Mouse (Mus musculus): ENCODE measurements around the gene Rab35. TPM values are rescaled to one million over a fixed set of nuclear protein-coding genes. Genes with fewer than 3 reads are reported as not detected.

Gene Rab35
- 10 to 100 TPM; 86.0 to 96.7 TPM for total RNA-seq (2021)

DNA sequence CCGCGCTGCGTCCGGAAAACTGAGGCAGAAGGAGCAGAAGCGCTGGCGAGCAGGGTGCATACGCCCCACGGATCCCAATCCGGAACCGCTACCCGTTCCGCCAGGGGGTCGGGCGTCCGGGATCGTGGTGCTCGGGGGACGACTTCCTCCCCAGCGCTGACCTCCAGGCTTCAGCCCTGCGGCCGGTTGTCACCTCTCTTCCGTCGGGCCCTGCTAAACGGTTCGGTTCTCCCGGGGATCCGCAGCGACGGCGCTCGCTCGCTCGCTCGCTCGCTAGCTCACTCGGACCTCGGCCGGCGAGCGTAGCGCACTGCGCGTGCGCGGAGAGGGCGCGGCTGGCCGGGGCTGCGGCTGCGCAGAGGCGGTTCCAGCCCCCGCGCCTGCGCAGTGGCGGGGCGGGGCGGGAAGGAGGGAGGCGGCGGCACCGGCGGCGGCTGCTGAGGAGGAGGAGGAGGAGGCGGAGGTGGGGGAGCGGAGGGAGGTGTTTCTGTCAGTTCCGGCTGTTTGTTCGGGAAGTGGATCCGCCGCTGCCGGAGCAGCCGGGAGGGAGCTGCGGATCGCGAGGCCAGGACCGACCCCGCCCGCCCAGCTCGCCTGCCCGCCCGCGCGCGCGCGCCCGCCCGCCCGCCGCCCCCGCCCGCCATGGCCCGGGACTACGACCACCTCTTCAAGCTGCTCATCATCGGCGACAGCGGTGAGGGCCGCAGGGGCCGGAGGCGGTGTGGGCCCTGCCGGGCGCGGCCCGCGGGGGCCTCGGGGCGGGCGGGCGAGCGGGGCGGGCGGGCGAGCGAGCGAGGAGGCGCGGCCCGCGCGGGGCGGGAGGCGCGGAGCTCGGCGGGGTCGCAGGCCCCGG lies at the start of gene Rab35:
Rab35 (plus strand) TSS at position 404 of the 853 bp plus-strand sequence.
- intact Hi-C loops (cut with DNase I): loop anchor here (5.0 kb wide), 1 partner anchor 59 kb away; no protein-coding TSS in a partner anchor

DNA sequence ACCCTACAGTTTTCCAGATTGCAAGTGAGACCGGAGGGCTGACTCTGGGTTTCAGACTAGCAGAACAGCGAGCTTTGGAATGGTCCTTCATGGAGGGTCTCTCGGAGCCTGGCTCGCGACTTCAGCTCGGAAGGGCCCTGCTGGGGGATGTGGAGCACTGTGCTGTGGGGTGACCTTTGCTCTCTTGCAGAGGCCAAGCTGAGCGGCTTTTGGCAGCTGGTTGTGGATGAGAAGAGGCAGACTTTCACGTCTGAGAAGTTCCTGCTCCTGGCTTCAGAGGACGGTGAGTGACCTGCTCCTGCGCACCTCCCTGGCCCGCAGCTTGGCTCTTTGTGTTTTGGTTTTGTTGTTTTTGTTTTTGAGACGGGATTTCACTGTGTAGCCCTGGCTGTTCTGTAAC lies 46.1 kb upstream of the Rab35 start:
- intact Hi-C loops (cut with DNase I): no loop called here
- DNase-seq (ENCODE audit: low spot score in 2 of 2): no peak

More for the DNA sequence above, at the start of gene Rab35:
- DNase-seq (ENCODE audit: low spot score in 2 of 2): peak; percentile 90 to 91

DNA sequence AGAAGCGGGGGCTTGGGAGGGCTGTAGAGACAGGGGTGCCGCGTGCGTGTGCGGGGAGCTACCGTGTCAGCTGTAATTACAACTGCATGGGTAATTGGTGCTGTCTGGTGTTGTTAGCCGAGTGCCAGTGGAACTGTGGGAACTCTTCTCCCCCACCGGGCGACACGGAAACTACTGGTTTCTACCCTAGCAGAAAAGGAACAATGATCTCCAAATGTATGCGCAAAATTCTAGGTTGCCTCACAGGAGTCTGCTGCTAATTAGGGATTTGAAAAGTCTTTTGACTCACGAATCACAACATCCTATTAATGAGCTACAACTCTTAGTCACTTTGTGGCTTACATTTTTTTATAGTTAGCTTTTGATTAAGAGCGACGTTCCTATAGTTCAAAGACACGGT lies 45.5 kb upstream of the Rab35 start:
- intact Hi-C loops (cut with DNase I): no loop called here
- peak in 1 of 2 experiments; percentile 17 for DNase-seq (ENCODE audit: low spot score in 2 of 2)

DNA sequence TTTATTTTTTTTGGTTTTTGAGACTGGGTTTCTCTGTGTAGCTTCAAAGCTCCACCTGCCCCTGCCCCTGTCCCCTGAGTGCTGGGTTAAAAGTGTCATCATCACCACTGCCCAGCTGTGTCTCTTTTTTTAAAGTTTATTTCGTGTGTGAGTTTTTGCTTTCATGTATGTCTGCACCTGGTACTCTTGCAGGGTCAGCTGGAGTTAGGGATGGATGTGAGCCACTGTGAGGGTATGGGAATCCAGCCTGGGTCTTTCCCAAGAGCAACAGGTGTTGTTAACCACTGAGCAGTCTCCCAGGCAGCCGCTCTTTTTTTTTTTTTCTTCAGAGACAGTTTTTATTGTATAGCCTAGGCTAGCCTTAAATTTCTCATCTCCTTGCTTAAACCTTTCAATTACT lies 44.9 kb upstream of the Rab35 start:
- intact Hi-C loops (cut with DNase I): no loop called here
- DNase-seq (ENCODE audit: low spot score in 2 of 2): no peak

DNA sequence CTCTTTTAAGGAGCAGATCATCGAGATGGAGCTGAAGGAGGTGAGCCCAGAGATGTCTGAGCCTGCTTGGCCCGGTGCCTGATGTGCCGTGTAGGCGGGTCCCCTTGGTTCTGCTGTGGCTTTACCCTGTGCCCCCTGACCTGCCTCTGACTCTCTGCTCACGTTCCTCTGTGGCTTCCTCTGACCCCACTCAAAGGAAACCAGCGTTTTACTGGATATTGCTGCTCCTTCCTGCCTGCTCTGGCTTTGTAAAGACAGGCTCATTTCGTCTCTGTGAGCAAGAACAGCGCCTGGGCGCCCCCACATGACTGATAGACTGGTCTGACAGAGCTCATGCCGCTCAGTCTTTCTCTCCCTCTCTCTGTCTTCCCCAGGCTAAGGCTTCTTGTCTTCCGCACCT lies 40.7 kb upstream of the Rab35 start:
- intact Hi-C loops (cut with DNase I): no loop called here
- no peak for DNase-seq (ENCODE audit: low spot score in 2 of 2)

DNA sequence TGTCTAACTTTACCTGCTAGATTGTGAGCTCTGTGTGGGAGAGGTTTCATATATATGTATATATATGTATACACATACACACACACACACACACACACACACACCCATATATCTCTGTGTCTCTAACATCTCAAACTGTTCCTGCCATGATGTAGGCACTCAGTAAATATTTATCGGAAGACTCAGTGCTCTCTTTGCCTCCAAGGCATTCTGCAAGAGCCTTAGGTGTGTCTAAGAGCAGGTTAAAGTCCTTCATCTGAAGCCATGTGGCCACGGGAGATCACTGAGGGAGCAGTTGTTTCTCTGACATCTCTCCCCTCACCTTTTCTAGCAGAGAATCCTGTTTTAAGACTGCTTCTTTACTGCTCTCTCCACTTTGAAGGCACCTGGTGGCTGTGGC lies 40.2 kb upstream of the Rab35 start:
- intact Hi-C loops (cut with DNase I): no loop called here
- no peak for DNase-seq (ENCODE audit: low spot score in 2 of 2)

DNA sequence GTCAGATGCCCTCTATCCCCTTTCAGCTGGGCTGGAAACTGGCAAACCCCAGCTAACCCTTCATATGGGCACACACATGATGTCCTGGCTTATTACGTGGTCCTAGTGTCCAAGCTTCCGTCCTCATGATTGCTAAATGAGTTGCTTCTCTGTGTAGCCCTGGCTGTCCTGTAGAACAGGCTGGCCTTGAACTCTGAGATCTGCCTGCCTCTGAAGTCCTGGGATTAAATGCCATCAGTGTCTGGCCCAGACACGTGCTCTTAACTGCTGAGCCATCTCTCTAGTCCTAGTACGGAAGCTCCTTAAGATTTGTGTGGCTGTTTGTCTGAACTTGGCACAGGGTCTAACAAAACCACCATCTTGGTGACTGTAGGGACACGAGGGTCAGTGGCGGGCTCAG lies 28.1 kb upstream of the Rab35 start:
- no peak for DNase-seq (ENCODE audit: low spot score in 2 of 2)
- intact Hi-C loops (cut with DNase I): no loop called here

DNA sequence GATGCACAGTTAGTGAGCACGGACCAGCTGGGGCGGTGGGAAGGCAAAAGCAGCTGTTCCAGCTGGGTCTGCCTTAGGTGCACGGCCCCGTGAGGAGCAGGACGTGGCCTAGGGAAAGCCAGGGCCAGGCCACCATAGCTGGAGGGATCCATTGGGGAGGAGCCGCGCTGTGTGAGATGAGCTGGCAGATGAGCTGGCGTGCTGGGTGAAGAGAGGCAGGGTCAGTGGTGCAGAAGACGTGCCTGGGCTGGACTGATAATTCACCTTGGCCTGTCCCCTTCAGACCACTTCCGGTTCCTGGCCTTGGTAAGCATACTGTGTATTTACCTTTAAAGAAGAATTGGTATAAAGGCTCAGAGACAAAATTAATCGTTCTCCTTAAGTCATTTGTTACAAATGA lies 20.1 kb upstream of the Rab35 start:
- no peak for DNase-seq (ENCODE audit: low spot score in 2 of 2)
- intact Hi-C loops (cut with DNase I): no loop called here

DNA sequence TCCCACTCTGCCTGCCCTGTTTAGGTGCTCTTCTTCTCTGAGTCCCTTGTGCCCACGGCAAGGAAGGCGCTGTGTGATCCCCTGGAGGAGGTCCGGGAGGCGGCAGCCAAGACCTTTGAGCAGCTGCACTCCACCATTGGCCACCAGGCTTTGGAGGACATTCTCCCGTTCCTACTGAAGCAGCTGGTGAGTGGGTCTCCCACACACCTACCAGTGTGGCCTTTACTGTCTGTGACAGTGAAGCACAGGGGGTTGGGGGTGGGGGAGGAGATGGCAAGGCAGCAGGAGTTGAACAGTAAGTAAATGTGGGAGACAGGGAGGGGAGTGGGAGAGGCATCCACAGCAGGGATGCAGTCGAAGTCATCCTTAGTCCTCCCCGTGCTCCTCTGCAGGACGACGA lies 18.4 kb upstream of the Rab35 start:
- intact Hi-C loops (cut with DNase I): no loop called here
- peak in 1 of 2 experiments; percentile 64 for DNase-seq (ENCODE audit: low spot score in 2 of 2)

DNA sequence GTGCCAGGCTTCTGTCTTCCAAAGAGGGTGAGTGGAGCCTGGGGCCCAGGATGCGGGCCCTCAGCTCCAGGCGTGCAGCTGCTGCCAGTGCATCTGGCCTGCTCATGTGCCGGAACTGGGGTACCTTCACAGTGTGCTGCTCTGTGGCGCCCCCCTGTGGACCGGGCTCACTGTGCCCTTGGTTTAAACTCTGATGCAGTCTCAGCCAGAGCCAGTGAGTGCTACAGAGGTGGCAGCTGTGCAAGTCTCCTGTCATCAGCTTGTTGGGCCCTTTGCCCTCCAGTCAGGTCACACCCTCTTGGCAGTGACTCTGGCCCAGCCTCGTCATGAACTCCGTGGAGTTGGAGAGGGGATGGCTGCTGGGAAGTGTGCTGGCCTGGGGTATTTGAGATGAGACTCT lies 16.8 kb upstream of the Rab35 start:
- DNase-seq (ENCODE audit: low spot score in 2 of 2): no peak
- intact Hi-C loops (cut with DNase I): loop anchor here (5.0 kb wide), 1 partner anchor 33 kb away; no protein-coding TSS in a partner anchor

DNA sequence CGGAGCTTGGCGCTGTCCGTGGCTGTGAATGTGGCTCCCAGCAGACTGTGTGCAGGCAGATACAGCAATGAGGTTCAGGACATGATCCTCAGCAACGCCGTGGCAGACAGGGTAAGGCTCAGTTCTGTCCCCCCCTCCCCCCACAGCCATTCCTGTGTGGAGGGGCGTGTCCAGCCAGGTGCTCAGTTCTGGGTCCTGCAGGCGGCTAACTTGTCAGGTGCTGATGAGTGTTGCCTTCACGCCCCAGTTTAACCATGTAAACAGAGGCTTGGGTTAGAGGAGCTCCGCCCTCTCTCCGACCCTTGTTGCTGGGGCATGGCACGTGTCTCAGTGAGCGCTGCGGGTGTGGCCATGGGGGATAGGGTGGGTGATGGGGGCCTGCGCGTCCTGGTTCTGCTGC lies 12.0 kb upstream of the Rab35 start:
- intact Hi-C loops (cut with DNase I): loop anchor here (5.0 kb wide), 1 partner anchor 37 kb away; no protein-coding TSS in a partner anchor
- DNase-seq (ENCODE audit: low spot score in 2 of 2): no peak

DNA sequence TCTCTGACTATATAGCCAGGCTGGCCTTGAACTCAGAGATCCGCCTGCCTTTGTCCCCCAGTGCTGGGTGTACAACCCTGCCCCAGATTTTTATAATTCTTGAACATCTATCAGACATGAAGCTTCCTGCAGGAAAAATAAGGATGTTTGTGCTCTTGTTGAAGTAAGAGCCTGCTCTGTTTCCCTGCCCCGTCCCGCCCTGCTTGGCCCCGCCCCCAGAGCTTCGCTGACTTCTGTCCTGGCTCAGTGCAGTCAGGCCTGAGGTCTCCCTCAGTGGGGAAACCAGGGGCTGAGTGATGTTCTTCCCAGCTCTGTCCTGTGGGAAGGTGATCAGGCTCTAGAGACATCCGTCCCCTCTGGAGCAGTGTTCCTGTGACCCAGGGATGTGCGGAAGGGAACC lies 9.0 kb upstream of the Rab35 start:
- DNase-seq (ENCODE audit: low spot score in 2 of 2): no peak
- intact Hi-C loops (cut with DNase I): no loop called here

DNA sequence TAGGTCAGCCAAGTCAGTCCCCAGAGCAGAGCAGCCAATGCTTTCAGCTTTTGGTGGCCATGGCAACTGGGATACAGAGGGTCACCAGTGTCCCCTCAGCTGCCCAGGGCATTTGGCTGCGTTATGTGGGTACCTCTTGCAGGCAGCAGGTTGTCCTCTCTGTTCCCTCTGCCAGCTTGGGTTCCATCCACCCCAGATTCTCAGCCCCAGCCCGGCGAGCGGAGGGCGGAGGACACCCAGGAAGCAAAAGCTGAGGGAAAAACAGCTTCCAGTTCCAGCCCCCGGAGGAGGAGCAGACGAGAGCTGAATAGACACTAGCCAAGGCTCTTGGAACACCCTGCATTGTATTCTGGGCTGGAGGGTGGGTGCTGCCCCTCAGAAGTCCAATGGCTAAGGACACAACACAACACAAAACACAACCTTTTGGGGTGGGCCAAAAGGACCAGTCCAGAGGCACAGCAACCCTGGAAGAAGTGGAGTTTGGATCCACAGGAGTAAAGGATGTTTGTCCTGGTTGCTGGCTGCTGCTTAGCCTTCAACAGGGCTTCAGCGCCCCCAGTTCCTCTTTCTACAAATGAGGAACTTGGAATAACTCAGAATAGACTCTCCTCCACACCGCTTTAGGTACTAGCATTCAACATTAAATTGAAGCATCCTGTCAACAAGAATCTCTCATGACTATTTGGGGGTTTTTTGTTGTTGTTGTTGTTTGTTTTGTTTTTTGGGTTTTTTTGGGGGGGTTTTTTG lies 7.8 kb upstream of the Rab35 start:
- DNase-seq (ENCODE audit: low spot score in 2 of 2): peak in 1 of 2 experiments; percentile 72
- intact Hi-C loops (cut with DNase I): no loop called here

DNA sequence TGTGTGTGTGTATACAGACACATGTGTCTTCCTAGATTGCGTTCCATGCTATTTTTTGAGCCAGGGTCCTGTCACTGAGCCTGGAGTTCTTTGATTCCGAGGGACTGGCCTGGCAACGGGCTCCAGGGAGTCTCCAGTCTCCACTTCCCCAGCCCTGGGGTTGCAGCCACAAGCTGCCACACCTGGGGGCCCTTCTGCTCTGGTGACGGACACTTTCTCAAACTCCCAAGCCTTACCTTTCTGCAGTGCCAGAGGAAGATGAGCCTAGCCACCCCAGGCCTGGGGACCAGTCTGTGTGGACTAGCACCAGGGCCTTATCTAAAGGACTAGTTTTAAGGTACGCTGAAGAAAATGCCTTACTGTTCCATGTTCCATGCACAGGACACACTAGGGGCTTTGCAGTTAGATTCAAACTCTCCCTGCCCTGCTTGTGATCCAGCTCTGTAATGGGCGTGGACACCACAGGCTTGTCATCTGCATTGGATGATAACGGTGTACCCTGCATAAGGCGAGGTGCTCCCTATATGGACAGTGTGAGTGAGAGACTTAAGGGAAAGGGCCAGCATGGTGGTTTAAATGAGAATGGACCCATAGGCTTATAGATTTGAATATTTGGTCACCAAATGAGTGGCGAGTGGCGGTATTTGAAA lies 5.3 kb upstream of the Rab35 start:
- intact Hi-C loops (cut with DNase I): no loop called here
- no peak for DNase-seq (ENCODE audit: low spot score in 2 of 2)

DNA sequence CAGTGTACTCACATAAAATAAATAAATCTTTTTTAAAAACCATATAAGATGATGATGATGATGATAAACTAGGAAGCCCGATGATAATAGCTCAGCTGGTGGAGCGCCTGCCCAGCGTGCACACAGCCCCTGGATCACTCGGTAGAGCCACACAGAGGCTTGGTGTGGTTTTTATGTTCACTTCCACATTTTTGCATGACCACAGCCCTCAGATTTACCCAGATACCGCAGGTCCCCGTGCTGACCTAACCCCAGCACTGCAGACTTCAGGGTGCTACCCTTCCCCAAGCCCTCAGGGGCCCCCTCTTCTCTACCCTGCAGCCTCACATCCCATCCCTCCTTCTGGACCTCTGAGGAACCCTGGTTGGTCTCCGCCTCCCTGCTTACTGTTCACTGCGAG lies 3.6 kb upstream of the Rab35 start:
- DNase-seq (ENCODE audit: low spot score in 2 of 2): no peak

DNA sequence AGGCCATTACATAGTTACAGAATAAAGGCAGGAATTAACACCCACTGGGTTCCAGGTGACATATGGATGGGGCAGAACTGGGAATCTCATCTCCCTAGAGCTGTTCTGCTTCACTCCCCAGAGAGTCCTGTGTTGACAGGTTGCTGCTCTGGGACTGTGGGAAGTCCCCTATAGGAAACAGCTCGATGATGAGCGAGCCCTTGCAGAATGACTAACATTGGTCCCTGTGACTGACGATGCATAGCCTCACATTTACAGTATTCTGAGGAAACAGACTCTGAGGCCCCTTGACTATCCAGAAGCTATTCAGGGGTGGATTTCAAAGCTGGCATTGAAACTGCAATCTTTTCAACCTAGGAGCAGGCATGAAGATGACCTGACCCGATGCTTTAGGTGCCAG lies 2.0 kb upstream of the Rab35 start:
- intact Hi-C loops (cut with DNase I): loop anchor here (5.0 kb wide), 1 partner anchor 57 kb away; no protein-coding TSS in a partner anchor
- no peak for DNase-seq (ENCODE audit: low spot score in 2 of 2)

More for the DNA sequence above, 3.6 kb upstream of the Rab35 start:
- intact Hi-C loops (cut with DNase I): no loop called here

DNA sequence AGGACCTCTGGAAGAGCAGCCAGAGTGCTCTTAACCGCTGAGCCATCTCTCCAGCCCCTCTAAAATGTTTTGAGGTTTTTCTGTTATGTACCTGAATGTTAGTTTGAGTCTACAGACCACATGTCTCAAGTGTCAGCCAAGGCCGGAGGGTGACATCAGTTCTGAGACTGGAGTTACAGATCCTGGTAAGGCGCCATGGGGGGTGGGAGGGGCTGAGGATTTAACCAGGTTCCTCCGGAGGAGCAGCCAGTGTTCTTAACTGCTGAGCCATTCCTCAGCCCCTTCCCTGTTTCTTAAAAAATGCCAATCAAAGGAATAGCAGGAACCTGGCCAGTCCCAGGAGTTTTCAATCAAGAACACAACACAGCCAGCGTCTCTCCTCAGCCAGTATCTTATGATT lies 1.4 kb upstream of the Rab35 start:
- no peak for DNase-seq (ENCODE audit: low spot score in 2 of 2)
- intact Hi-C loops (cut with DNase I): loop anchor here (5.0 kb wide), 1 partner anchor 58 kb away; no protein-coding TSS in a partner anchor

DNA sequence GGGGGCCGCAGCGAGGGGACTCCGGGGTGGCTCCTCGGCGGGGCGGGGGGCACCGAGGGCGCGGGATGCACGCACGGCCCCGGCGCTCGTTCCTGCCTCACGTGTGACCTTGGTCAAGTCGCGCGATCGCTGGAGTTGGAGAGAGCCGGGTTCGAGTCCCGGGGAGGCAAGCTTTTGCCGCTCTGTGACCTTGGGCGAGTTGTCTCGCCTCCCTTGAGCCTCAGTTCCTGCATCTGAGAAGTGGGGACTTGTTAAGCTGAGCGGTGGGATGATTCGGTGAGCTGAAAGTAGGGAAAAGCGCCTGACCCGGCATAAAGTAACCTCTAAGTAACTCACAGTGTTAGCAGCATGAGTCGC lies 628 bp downstream of the Rab35 start:
- intact Hi-C loops (cut with DNase I): loop anchor here (5.0 kb wide), 1 partner anchor 60 kb away; no protein-coding TSS in a partner anchor
- no peak for DNase-seq (ENCODE audit: low spot score in 2 of 2)

DNA sequence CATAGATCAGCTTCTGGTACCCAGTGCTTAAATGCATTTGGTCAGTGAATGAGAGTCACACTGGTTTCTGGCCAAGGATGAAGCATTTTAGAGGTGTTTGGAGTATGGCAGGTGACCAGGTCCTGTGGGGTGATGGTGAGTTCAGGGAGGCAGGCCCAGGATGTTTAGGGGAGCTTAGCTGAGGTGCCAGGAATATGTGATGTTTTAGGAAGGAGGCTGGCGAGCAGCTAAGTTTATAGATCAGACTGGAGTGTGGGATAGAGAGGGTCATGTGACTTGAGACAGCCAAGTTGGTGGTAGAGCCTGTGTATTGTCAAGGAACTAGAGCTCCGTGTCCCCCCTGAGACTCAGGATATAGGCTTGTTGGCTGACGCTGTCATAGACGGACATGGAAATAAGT lies 1.4 kb downstream of the Rab35 start:
- intact Hi-C loops (cut with DNase I): loop anchor here (5.0 kb wide), 1 partner anchor 61 kb away; no protein-coding TSS in a partner anchor
- DNase-seq (ENCODE audit: low spot score in 2 of 2): no peak

DNA sequence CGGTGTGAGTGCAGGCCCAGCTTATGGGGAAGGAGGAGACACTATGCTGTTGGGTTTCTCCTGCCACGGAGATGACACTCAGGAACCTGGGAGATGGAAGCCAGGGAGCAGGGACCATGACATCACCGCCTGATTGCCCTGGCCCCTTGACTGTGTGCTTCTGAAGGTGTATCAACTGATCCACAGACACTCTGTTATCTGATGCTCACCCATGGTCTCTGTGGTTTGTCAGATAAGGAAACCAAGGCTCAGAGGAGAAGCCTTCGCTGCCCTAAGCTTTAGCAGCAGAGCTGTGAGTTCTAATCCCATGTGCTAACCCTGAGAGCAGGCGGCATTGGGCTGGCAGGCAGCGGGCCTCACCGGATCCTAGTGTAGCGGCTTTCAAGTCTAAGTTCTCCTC lies 2.3 kb downstream of the Rab35 start:
- intact Hi-C loops (cut with DNase I): loop anchor here (5.0 kb wide), 1 partner anchor 62 kb away; no protein-coding TSS in a partner anchor
- no peak for DNase-seq (ENCODE audit: low spot score in 2 of 2)
